Mouse (Mus musculus) adrenal gland, postnatal 36 days (tissue): ENCODE measurements around the gene 1700025G04Rik. TPM values are rescaled to one million over a fixed set of nuclear protein-coding genes. Genes with fewer than 3 reads are reported as not detected.

Experiments
- DNase-seq, 2 experiments: peaks; one replicate each; pipeline ENCODE4 v3.0.0; 2021; ENCODE audit warnings: mixed read lengths in 1 of 2
- total RNA-seq, 2 experiments: library from RNA; stranded (reverse); gene quantifications; 2 replicates each; pipeline ENCODE4 v1.2.3; 2021

1700025G04Rik gene
- total RNA-seq, 2 experiments from 2014 or later: 51.0 to 92.3 TPM

DNA sequence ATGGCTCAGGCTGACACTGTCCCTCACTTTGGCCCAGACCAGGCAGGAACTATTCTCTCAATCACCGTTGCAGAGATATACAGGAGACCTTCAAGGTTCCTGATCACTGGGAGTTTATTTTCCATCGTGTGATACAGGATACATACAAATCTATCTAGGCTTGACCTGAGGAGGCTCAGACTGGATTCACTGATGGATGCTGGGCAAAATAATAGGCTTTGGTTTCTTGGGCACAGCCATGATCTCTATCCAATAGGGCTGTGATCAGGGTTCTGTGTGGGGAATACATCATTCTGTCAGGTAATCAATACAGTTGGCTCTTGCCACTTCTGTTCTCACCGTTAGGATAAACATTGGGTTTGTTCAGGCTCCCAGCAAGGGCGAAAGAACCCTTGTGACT, 194.5 kb downstream of the 1700025G04Rik start:
- no peak for DNase-seq

DNA sequence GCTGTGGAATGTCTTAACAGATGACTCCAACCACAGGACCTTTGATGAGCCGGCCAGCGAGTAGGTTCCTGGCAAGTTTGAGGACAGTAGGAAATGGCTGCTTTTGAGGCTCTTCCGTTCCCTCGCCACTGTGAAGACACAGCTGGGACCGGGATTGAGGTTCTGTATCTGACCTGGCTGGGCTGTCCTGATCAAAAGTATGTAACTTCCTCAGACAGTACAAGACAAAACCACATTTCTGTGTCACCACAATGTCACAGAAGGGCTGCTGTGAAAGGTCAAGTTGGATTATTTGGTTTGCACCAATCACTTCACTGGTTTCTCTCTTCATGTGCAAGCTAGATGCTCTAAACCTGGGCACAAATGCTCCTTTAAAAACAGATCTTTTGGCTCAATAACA, 195.9 kb downstream of the 1700025G04Rik start:
- DNase-seq: no peak

DNA sequence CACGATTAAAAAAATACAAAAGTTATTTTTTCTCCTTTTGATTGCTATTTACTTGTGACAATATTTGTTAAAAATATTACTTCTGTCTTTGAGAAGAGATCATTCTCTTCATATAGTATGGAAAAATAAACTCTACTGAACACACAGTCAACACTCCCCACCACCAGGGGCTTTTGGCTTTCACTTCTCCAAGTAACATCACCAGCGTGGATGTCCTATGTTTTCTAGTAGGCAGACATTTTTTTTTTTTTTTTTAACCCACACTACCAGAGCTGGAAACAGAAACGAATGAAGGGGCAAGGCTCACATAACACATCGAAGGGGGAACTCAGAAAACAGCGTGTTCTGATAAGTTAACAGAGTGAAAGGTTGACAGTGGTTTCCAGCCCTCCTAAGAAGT, 197.9 kb downstream of the 1700025G04Rik start:
- no peak for DNase-seq

DNA sequence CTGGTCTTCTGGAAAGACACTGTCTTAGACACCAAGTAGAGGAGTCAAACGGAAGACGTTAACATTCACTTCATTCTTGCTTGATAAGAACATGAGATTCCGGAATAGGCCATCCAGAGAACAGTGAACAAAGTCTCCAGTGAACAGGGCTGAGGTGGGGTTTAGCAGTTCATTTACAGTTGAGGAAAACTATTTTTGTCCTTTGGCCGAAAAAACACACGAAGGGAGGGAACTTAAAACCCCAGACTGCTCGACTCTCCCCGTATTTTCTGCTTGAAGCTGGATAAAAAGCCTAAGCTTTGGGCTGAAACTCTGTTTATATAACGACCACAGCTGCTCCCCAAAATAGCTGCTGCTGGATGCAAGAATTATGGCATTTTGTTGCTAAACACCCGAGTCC, 198.7 kb downstream of the 1700025G04Rik start:
- DNase-seq: no peak

DNA sequence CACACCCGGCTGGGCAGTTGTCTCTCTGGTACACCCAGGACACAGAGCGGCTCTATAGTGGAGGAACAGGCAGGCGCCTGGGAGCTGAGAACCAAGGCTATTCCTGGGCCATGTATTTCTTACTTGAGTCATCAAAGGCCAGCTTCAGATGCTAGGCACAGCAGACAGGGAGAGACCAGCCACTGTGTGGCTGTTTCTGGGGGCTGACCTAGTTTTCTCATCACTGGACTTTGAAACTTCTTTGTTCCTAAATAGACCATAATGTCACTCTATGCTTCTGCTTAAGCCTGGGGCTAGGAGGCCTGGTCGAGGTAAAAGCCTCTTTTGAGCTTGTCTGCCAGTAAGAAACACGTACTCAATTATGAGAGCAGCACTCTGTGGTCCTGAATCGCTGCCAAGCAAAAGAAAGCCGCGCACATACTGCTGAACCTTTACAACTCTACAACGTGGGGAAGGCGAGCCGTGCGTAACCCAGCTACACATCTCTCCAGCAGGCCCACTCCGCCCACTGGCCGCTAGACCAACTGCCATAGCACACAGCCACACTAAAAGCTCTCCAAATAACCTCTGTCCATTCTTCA, 199.8 kb downstream of the 1700025G04Rik start:
- peak; percentile 38 to 70 for DNase-seq

DNA sequence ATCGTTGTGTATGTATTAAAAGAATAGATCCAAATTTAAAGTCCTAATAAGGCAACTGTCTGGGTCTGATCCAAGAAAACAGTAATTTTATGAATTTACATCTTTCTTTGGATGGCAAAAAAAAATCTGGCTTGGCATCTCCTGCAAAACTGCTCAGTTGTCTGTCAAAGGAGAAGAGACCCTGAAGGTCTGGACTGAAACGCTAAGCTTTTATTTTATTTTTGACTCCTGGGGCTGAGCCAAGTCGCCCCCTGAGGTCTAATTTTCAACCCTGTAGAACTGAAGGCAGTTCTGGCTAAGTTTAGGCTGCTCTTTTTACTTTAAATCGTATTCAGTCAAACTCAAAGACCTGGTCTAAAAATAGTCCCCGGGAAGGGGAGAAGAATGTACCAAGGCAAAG, 202.3 kb downstream of the 1700025G04Rik start:
- DNase-seq: no peak

DNA sequence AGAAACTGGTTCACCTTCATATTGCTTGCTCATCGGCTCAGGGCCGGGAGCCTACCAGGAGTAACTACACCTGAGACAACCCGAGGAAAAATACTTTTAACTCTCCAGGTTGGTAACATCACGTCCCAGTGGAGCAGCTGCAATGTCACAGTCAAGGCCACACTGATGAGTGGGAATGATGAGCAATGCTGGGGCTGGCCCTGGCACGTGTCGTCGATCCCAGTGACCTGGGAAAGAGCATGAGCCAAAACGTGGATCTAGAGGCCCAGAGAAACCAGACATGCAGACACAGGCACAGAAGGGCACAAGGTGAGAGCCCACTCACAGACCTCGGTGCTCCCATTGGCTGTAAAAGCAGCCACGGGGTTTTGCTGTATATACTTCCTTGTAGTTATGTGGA, 202.8 kb downstream of the 1700025G04Rik start:
- peak; percentile 81 to 88 for DNase-seq

DNA sequence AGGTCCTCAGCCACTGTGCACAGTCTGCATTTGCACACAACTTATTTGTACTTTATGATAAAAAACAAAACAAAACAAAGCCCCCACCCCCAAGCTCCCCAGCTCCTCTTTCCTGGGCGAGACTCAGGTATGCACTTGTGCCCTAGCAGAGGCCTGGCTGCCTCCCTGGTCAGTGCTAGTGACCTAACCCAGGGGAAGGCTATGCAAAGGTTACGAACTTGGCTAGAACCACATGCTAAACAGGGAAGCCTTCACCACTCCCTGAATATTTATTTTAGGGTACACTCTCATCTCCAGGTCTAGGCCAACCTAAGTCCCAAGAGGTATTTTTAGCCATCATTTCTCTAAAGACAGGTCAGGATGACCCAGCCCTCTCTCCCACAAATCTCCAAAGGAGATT, 203.8 kb downstream of the 1700025G04Rik start:
- DNase-seq: no peak

DNA sequence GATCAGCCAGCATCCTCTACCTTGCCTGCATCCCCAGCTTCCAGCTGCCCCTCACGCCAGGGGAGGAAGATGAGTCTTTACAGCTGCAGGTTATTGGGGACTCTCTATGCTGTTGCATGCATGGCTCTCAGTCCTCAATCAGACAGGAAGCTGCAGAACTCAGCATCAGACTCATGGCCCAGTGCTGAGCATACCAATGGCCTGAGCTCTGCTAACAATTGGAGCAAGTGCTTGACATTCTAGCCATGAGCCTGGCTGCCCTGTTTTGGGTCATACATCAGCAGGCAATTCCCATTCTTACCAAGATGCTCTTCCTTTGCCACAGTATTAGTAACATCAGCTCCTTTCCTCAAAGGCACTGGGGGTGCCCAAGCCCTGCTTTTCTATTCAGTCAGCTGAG, 208.7 kb downstream of the 1700025G04Rik start:
- DNase-seq: no peak

DNA sequence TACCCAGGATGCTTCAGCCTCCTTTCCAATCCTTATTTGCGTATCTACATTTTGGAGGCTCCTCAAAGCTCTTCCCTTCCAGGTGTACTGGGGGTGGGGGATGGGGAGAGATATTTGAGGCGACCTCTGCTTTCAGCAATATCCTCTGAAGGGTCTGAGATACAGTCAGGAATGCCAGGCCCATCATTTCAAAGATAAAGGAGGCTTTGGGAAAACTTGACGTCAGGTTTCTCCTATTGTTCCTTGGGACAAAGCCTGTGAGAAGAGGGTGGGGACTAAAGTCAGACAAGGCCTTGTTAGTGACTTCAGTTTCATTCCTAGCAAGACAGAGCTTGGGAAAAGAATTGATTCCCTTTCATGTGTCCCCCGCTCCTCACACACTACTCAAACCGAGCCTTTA, 209.2 kb downstream of the 1700025G04Rik start:
- DNase-seq: no peak

DNA sequence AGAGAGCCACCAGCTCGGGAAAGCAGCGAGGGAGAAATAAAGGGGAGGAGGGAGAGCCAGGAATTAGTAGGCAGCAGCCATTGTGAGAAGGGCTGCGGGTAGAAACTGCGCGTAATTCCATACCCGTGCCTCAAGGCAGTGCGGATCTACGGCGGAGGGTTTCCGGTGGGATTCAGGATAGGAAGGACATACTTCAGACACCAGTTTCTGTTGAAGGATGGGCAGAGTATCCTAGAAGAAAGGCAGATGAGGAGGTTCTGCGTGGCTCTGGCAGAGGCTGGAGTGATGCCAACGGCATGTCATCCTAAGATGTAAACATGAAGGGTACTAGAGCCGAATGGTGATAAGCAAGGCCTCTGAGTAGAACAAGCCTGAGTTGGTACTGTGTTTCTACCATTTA, 210.0 kb downstream of the 1700025G04Rik start:
- DNase-seq: no peak

DNA sequence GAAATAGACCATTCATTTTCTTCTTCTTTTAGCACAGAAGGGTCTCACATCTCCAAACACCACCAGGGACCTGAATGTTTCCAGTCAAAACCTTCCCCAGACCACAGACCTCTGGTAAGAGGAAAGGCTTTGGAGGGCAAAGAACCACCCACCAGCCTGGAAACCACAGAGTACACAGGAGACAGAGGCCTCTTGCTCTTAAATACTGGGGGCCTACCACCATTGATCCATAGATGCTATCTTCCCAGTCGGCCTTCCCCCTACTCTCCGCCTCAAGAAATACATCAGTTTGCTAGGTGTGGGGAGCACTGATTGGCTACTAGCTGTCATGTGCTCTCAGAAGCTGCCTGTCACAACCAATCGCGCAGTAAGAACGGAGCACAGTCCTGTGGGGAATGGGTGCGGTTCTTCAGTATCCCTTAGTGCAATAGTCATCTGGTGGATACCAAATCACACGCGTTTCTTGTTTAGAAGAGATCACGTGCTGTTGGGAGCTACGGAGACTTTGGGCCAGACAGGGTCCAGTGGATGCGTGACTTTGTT, 210.5 kb downstream of the 1700025G04Rik start:
- no peak for DNase-seq

DNA sequence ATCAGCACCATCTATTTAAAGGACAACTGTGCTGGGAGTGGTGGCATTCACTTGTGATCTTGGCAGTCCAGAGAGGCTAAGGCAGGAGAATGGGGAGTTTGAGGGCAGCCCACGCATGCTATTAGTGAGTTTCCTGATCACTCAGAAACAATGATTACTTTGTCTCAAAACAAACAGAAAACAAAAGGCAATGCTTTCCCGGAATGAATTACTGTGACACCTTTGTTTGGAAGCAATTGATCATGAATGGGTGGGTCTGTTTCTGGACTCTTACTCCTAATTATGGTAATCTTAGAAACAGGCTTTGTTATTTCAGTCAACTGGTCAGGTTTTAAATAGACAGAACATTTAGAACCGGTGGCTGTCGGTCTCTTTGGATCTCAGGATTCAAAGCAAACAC, 211.5 kb downstream of the 1700025G04Rik start:
- no peak for DNase-seq

DNA sequence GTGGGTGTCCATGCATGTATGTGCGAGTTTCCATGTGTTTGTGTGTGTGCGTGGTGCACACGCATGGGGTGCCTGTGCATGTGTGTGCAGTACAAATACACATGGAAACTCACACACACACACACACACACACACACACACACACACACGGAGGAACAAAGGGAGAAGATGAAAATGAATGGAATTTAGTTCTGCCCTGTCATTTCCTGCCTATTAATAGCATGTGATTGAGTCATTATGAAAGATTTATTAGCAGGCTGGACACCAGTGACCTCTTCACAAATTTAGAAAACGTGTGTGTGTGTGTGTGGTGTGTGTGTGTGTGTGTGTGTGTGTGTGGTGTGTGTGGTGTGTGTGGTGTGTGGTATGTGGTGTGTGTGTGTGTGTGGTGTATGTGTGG, 217.0 kb downstream of the 1700025G04Rik start:
- DNase-seq: no peak

DNA sequence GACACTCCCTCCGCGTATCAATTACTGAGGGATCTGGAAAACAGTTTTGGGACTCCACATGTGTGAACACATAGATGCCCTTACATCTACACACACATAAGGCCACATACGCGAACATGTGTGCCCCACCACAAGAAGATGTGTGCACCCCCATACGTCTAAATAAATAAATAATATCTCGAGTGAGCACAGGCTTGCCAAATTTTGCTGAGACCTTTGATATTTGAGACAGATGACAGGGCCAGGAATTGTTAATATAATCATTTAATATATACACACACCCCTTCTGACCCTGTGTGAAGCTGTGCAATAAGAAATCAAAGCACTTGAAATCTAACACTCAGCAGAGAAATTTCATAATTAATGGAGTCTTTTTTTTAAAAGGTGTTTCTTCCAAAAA, 225.6 kb downstream of the 1700025G04Rik start:
- DNase-seq: no peak

DNA sequence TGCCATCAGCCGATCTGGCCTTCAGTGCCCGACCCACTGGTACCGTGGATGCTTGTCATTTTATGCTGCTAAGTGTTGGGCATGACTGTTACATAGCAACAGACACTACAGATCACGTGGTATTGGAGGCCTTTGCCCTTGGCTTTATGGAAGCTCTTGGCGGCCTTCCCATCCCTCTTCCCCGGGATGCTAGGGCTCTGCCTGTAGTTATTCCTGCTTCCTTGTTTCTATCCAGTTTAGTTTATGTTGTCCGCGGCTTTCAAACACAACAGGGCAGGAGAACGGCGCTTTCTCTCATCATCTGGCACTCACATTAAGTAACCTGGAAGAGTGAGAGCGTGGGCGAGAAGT, 226.2 kb downstream of the 1700025G04Rik start:
- peak; percentile 75 for DNase-seq

DNA sequence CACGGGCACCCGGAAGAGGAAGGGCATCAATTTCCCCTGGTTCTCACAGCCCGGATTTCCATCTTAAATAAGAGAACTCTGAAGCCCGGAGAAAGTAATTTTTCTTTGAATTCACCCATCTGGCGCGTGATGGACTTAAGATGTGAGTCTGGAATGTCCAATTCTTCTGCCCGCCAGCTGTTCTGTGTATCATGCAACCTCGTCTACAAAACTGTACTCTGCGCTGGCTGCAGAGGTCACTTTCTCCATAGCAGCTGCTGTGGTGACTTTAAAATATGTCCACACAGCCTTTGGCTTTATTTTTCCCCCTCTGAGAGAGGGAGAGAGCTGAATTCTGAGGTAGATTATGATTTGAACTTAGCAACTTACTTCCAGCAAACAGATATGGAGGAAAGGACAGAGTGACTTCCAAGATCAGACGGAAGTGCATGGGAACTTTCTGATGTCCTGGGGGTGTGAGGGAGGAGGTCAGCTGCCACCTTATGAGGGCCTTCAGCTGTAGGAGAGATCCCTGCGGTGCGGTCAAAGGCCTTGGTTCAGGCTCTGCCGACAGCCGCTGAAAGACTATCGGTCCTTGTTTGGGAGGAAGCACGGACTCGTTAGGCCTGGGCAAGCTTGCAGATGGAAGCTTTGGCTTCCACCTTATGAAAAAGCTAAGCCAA, 226.7 kb downstream of the 1700025G04Rik start:
- DNase-seq: no peak

DNA sequence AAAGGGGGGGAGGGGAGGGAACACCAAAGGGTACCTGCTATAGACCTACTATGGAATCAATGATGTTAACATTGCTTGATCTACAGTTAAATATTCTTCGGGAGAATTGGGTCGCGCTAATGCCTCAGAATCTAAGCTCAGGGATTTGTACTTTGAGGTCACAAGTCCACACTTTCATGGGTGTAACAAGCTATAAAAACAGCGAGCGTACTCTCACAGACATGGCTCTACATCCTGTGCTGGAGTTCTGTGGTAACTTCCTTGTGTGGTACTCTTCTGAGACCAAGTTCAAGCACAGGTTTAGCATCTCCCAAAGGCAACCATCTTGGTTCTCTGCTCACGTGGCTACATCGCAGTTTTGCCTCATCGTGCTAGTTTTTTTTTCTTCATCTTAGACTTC, 227.8 kb downstream of the 1700025G04Rik start:
- DNase-seq: no peak

DNA sequence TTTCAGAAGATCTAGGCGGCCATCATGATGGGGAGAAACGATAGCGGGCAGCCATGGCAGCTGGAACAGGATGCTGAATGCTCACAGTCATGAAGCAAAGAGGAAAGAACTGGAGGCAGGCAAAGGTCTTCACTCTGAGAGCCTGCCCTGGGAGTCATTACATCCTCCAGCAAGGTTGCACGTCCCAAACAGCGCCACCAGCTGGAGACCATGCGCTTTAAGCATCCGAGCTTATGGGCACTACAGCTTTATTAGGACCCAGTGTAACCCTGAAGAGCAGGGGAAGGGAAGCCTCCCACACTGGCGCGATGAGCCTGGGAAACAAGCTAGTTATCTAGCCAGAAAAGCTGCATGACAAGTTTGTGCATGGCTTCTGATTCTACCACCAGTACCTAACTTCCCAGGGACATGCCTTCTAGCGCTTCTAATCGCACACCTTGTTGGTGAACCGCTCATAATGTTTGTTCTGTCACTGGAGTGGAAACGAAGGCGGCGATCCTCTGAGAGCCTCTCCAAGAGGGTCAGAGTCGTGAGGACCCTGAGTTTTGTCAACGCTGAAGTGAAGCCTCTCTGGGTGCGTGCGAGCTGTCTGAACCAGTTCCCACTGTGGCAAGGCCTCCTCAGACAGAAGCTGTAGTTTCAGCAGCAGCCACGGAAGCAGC, 228.5 kb downstream of the 1700025G04Rik start:
- no peak for DNase-seq

DNA sequence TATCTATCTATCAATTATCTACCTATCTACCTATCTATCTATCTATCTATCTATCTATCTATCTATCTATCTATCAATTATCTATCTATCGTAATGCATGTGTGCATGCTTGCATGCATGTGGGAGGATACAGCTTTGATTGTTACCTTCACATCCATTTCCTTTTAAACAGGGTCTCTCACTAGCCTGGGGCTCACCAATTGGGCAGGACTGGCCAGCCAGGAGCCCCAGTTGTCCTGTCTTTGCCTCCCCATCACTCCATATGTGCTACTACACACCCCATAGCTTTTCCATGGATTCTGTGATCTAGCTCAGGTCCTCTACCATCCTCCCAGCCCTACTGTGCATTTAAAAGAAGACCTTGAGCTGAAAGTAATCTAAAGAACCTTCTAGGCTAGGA, 231.5 kb downstream of the 1700025G04Rik start:
- DNase-seq: no peak

DNA sequence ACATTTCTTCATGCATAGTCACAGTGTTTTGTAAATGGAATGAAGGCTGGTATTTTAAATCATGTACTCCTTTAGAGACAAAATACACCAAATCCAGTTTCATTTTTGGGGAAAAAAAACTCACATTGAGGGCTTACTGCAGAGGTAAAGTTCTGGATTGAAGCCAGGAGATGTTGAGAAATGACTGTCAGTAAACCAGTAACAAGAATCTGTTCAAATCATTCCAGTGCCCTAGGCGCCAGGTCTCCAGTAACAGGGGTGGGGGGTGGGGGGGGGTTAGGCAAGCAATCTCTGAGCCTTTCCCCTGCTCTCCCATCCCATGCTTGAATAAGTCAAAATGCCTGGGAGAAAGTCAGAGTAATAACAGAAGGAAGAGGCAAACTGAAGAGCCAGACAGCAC, 234.4 kb downstream of the 1700025G04Rik start:
- DNase-seq: no peak

DNA sequence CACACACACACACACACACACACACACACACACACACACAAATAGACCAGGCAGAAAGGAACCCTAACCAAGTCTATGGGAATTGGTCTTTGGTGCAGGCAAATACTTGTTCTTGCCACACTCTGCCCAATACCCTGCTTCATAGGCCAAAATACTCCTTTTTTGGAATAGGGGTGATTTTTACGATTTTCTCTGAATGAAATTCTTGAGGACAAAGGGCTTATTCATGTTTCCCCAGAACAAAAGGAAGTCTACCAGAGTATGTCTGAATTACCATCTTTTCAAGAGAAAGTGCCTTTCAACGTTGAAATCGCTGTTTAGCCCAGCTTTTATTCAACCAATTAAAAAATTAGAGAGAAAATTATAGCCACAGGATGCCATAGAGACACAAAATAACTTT, 237.9 kb downstream of the 1700025G04Rik start:
- no peak for DNase-seq

DNA sequence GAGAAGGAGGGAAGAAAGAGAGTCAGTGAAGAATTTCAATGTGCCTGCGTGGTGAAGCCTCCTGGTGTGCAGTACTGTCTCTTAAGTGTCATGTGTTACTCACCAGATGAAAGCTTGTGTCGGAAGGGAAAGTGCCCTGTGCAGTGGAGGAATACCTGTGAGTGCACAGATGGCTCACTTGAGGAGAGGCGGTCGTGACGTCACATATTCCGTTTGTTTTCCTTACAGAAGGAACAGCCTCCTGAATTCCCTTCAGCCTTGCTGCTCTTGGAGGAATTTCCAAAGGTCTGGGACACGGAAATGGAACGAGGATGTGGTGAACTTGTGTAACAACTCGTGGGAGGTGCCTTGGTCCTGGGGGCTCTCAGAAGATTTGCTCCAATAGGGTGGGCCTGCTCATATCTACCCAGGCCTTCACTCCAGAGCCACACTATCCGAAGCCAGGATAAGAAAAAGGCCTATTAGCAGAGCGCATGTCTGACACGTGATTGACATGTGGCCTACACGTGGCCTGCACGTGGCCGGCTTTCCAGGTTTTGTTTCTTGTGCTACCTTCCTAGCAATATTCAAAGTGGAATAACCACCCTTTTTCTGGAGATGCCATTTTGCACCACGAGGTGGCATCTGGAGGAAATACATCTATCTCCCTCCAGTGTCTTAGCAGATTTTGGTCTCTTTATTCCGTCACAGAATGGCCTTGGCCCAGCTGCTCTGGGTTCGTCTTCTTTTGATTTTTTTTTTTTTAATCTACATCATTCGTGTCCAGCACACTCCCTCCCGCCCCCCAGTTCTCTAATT, 238.7 kb downstream of the 1700025G04Rik start:
- DNase-seq: peak; percentile 16 to 32
